Mouse (Mus musculus): ENCODE data around the gene Erbb4. TPM values are rescaled to one million over a fixed set of nuclear protein-coding genes. Genes with fewer than 3 reads are reported as not detected.

Gene Erbb4
- polyA plus RNA-seq, 1 experiment from 2014 or later = 23.7 TPM

- H3K4me3 ChIP-seq (replicated peaks; ENCODE audit: low read length) = no peak overlapping the region
- no peaks in the 10 kb centered on the region for H3K9me3 ChIP-seq (ENCODE audit: control insufficient read depth, low read length)
- no peaks in the 10 kb centered on the region for H3K4me1 ChIP-seq (replicated peaks; ENCODE audit: control insufficient read depth, insufficient read depth, low read length)
- H3K36me3 ChIP-seq (replicated peaks; ENCODE audit: control insufficient read depth, insufficient read depth) = no peaks in the 10 kb centered on the region
- 92% methylated on average over 4 of the region's 4 CpGs for WGBS
- H3K4me2 ChIP-seq (replicated peaks) = no peak overlapping the region
- DNase-seq (ENCODE audit: low spot score) = no peak
- no peak overlapping the region for H3K27ac ChIP-seq
- no peak overlapping the region for H3K9ac ChIP-seq
- H3K27me3 ChIP-seq (ENCODE audit: control insufficient read depth, insufficient read depth, low read length) = no peaks in the 10 kb centered on the region
- ATAC-seq (ENCODE audit: low FRiP score) = no peak
These were observed 58.9 kb downstream of the Erbb4 start for GRCm38 (mm10) chr1:69048918-69049317.

GRCm38 (mm10) chr1:69046228-69046978 is 61.5 kb downstream of the Erbb4 start:
- DNase-seq (ENCODE audit: low spot score) = no peak

GRCm38 (mm10) chr1:69027816-69028215 is 80.0 kb downstream of the Erbb4 start:
- H3K4me1 ChIP-seq (replicated peaks; ENCODE audit: control insufficient read depth, insufficient read depth, low read length) = peaks cover 8% of the 10 kb centered on the region; the same call in 1 of the 2 replicates
- no peaks in the 10 kb centered on the region for H3K9me3 ChIP-seq (ENCODE audit: control insufficient read depth, low read length)
- H3K4me2 ChIP-seq (replicated peaks) = no peak overlapping the region
- H3K9ac ChIP-seq = no peak overlapping the region
- no peaks in the 10 kb centered on the region for H3K27me3 ChIP-seq (ENCODE audit: control insufficient read depth, insufficient read depth, low read length)
- peak; percentile 62; the same call in 1 of the 2 replicates for ATAC-seq (ENCODE audit: low FRiP score)
- H3K4me3 ChIP-seq (replicated peaks; ENCODE audit: low read length) = no peak overlapping the region
- no peaks in the 10 kb centered on the region for H3K36me3 ChIP-seq (replicated peaks; ENCODE audit: control insufficient read depth, insufficient read depth)
- H3K27ac ChIP-seq = no peak overlapping the region
- 27% methylated on average over 5 of the region's 5 CpGs for WGBS
- DNase-seq (ENCODE audit: low spot score) = no peak

More at GRCm38 (mm10) chr1:69046228-69046978, 61.5 kb downstream of the Erbb4 start:
- ATAC-seq (ENCODE audit: low FRiP score) = no peak
- H3K4me1 ChIP-seq (replicated peaks; ENCODE audit: control insufficient read depth, insufficient read depth, low read length) = no peaks in the 10 kb centered on the region
- 60% methylated on average over 11 of the region's 11 CpGs for WGBS
- no peak overlapping the region for H3K4me2 ChIP-seq (replicated peaks)
- H3K36me3 ChIP-seq (replicated peaks; ENCODE audit: control insufficient read depth, insufficient read depth) = no peaks in the 10 kb centered on the region
- no peak overlapping the region for H3K4me3 ChIP-seq (replicated peaks; ENCODE audit: low read length)
- no peaks in the 10 kb centered on the region for H3K27me3 ChIP-seq (ENCODE audit: control insufficient read depth, insufficient read depth, low read length)
- no peak overlapping the region for H3K27ac ChIP-seq
- H3K9ac ChIP-seq = no peak overlapping the region
- H3K9me3 ChIP-seq (ENCODE audit: control insufficient read depth, low read length) = no peaks in the 10 kb centered on the region

DNA sequence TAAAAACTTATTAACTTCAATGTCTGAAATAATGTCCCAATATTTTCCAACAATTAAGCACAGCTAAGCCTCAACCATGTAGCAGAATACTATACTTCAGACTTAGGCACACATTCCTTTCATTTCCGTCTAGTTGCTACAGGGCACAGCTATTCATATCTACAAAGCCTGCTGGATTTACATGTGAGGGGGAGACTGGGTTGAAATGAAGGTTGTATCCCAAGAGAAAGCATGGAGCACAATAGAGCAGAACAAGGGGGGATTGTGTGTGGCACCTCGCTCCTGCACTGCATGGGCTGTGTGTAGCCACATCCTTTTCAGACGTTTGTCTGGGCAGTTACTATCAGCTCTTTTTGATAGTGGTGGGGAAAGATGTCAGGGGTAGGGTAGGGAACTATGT is 83.0 kb downstream of the Erbb4 start:
- ATAC-seq (ENCODE audit: low FRiP score) (peak; percentile 78; the same call in 1 of the 2 replicates), DNase-seq (ENCODE audit: low spot score) (no peak)
- Histone ChIP-seq H3K27ac (no peak overlapping the region), H3K9ac (no peak overlapping the region), H3K36me3 (replicated peaks; ENCODE audit: control insufficient read depth, insufficient read depth) (no peaks in the 10 kb centered on the region), H3K9me3 (ENCODE audit: control insufficient read depth, low read length) (no peaks in the 10 kb centered on the region), H3K4me2 (replicated peaks) (no peak overlapping the region), H3K27me3 (ENCODE audit: control insufficient read depth, insufficient read depth, low read length) (no peaks in the 10 kb centered on the region), H3K4me1 (replicated peaks; ENCODE audit: control insufficient read depth, insufficient read depth, low read length) (peaks cover 8% of the 10 kb centered on the region; the same call in 1 of the 2 replicates), H3K4me3 (replicated peaks; ENCODE audit: low read length) (no peak overlapping the region)
- 15% methylated on average over 3 of the region's 3 CpGs for WGBS

DNA sequence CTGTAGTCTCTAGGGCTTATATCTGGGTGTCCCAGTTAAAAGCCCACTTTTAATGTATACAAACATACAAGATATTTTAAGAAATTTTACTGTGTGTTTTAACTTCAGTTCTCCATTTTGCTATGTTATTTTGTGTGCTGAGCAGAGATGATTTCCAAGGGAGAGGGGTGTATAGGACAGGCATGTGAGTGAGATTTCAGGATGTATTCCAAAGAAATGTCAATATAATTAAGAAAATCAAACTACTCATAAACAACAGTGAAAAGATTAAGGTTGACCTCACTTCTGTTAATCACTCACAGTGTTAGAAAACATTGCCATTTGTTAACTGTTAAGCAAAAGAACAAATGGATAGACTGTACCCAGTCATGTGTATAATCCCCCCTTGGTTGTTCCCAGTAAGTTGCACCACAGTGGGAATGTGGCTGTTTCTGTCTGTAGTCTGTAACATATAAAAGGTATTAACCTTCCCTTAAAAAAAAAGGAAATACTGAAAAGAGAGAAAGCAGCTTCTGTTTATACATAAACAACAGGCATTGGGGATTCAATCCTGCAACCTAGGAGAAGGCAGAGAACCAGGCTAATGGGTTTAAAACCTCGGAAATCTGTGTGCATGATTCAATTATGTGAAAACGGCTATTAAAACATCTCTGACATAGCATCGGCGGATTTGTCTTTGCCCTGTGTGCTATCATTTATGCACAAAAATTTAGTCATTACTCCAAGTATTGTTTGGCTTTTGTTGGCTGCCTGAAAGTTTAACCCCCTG is 84.5 kb downstream of the Erbb4 start:
- no peak for DNase-seq (ENCODE audit: low spot score)
- Histone ChIP-seq H3K4me1 (replicated peaks; ENCODE audit: control insufficient read depth, insufficient read depth, low read length) (peaks cover 5% of the 10 kb centered on the region; the same call in 1 of the 2 replicates), H3K9me3 (ENCODE audit: control insufficient read depth, low read length) (no peaks in the 10 kb centered on the region), H3K27me3 (ENCODE audit: control insufficient read depth, insufficient read depth, low read length) (no peaks in the 10 kb centered on the region), H3K36me3 (replicated peaks; ENCODE audit: control insufficient read depth, insufficient read depth) (no peaks in the 10 kb centered on the region), H3K27ac (no peak overlapping the region), H3K4me3 (replicated peaks; ENCODE audit: low read length) (no peak overlapping the region), H3K4me2 (replicated peaks) (no peak overlapping the region), H3K9ac (no peak overlapping the region)
- 20% methylated on average over 4 of the region's 4 CpGs for WGBS
- ATAC-seq (ENCODE audit: low FRiP score) = no peak

- H3K4me2 ChIP-seq (replicated peaks) = no peak overlapping the region
- 0 out of 2 replicates have a peak, but pooled peaks have one; percentile 37 for ATAC-seq (ENCODE audit: low FRiP score)
- H3K27ac ChIP-seq = no peak overlapping the region
These were observed 97.9 kb downstream of the Erbb4 start for GRCm38 (mm10) chr1:69009800-69010505.

DNA sequence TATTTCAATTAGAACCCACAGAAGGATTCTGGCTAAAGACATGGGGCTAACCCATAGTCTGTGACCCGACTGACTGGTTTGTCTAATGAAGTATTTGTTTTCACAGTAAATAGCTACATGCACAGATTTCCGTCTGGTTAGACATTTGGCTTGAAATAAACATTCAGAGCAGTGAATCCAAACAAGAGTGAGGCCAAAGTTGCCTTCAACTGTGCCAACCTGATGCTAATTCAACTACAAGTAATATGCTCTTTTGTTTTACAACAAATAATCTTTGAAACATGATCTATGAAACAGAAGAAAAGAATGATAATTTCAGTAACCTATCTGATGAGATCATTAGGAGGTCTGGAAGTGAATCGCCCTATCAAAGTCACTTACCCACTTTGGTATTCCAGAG is 106.5 kb downstream of the Erbb4 start:
- no peak overlapping the region for H3K4me2 ChIP-seq (replicated peaks)
- no peak overlapping the region for H3K27ac ChIP-seq
- ATAC-seq (ENCODE audit: low FRiP score) (no peak), DNase-seq (ENCODE audit: low spot score) (no peak)
- no peaks in the 10 kb centered on the region for H3K27me3 ChIP-seq (ENCODE audit: control insufficient read depth, insufficient read depth, low read length)
- no peaks in the 10 kb centered on the region for H3K9me3 ChIP-seq (ENCODE audit: control insufficient read depth, low read length)
- no peak overlapping the region for H3K4me3 ChIP-seq (replicated peaks; ENCODE audit: low read length)
- no peaks in the 10 kb centered on the region for H3K36me3 ChIP-seq (replicated peaks; ENCODE audit: control insufficient read depth, insufficient read depth)
- no peaks in the 10 kb centered on the region for H3K4me1 ChIP-seq (replicated peaks; ENCODE audit: control insufficient read depth, insufficient read depth, low read length)
- H3K9ac ChIP-seq = no peak overlapping the region
- 81% methylated on average over 3 of the region's 3 CpGs for WGBS

More at GRCm38 (mm10) chr1:69009800-69010505, 97.9 kb downstream of the Erbb4 start:
- Histone ChIP-seq H3K4me3 (replicated peaks; ENCODE audit: low read length) (no peak overlapping the region), H3K9me3 (ENCODE audit: control insufficient read depth, low read length) (no peaks in the 10 kb centered on the region), H3K27me3 (ENCODE audit: control insufficient read depth, insufficient read depth, low read length) (no peaks in the 10 kb centered on the region), H3K4me1 (replicated peaks; ENCODE audit: control insufficient read depth, insufficient read depth, low read length) (no peaks in the 10 kb centered on the region), H3K9ac (no peak overlapping the region), H3K36me3 (replicated peaks; ENCODE audit: control insufficient read depth, insufficient read depth) (no peaks in the 10 kb centered on the region)
- DNase-seq (ENCODE audit: low spot score) = no peak
- WGBS = 37% methylated on average over 5 of the region's 5 CpGs

DNA sequence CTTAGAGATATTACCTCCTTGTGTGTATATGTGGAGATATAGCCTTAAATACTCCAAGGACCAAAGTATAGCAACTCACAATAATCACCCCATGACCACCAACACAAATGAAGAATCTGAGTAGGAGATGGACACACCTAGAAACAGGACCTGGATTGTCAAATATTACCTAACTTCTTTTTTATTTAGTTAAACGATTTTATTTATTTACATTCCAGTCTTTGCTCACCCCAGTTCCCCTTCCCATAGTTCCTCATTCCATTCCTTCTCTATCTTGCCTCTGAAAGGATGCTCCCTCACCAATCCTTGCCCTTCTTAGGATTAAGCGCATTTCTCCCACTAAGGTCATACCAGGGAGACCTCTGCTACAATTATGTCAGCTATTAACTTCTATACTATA is 128.6 kb downstream of the Erbb4 start:
- DNase-seq (ENCODE audit: low spot score) = no peak
- Histone ChIP-seq H3K9me3 (ENCODE audit: control insufficient read depth, low read length) (no peaks in the 10 kb centered on the region), H3K27me3 (ENCODE audit: control insufficient read depth, insufficient read depth, low read length) (no peaks in the 10 kb centered on the region), H3K4me1 (replicated peaks; ENCODE audit: control insufficient read depth, insufficient read depth, low read length) (no peaks in the 10 kb centered on the region), H3K36me3 (replicated peaks; ENCODE audit: control insufficient read depth, insufficient read depth) (no peaks in the 10 kb centered on the region), H3K27ac (no peak overlapping the region), H3K4me2 (replicated peaks) (no peak overlapping the region), H3K4me3 (replicated peaks; ENCODE audit: low read length) (no peak overlapping the region), H3K9ac (no peak overlapping the region)
- no peak for ATAC-seq (ENCODE audit: low FRiP score)
- 87% methylated on average over 2 of the region's 2 CpGs for WGBS

DNA sequence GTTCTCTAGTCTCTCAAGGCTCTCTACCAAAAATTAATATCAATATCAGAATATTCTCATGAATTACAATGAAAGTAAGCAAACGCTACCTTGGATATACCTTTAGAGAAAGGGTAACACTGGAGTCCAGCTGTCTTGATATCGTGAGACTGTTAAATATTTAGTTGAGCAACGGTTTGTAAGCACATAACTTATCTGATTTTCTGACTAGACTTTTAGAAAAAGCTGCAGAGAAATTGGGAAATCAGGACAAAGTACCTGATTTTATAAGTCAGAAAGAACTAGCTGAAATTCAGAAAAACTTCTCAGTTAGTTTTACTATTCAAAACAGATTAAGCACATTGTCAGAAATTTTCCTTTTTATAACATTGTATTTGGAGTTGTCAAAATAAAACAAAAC is 129.3 kb downstream of the Erbb4 start:
- H3K9ac ChIP-seq = no peak overlapping the region
- ATAC-seq (ENCODE audit: low FRiP score) = no peak
- H3K4me3 ChIP-seq (replicated peaks; ENCODE audit: low read length) = no peak overlapping the region
- no peak for DNase-seq (ENCODE audit: low spot score)
- no peaks in the 10 kb centered on the region for H3K9me3 ChIP-seq (ENCODE audit: control insufficient read depth, low read length)
- no peaks in the 10 kb centered on the region for H3K27me3 ChIP-seq (ENCODE audit: control insufficient read depth, insufficient read depth, low read length)
- no peak overlapping the region for H3K27ac ChIP-seq
- H3K4me2 ChIP-seq (replicated peaks) = no peak overlapping the region
- peaks cover under 1% of the 10 kb centered on the region; the same call in 1 of the 2 replicates for H3K4me1 ChIP-seq (replicated peaks; ENCODE audit: control insufficient read depth, insufficient read depth, low read length)
- H3K36me3 ChIP-seq (replicated peaks; ENCODE audit: control insufficient read depth, insufficient read depth) = no peaks in the 10 kb centered on the region
- 89% methylated on average over 3 of the region's 3 CpGs for WGBS
